Mouse (Mus musculus) ZHBTc4 (cell line): ENCODE measurements around the gene Scimp.

Source experiments
- DNase-seq: peaks from one replicate; pipeline ENCODE4 v3.0.0-alpha.2; 2011; ENCODE audit warnings: low read depth, low spot score

The Scimp gene

GRCm38 (mm10) chr11:70811471-70812240 is 730 bp downstream of the Scimp start:
- DNase-seq, result no peak

GRCm38 (mm10) chr11:70811041-70811440 is 1.3 kb downstream of the Scimp start:
- no peak for DNase-seq

GRCm38 (mm10) chr11:70809011-70809410 is 3.4 kb downstream of the Scimp start:
- DNase-seq, result no peak

GRCm38 (mm10) chr11:70808101-70808500 is 4.3 kb downstream of the Scimp start:
- DNase-seq, result no peak

- no peak for DNase-seq
These were observed 4.8 kb downstream of the Scimp start for GRCm38 (mm10) chr11:70807630-70808029.

- DNase-seq, result no peak
These were observed 5.7 kb downstream of the Scimp start for GRCm38 (mm10) chr11:70806697-70807096.

- no peak for DNase-seq
These were observed 6.7 kb downstream of the Scimp start for GRCm38 (mm10) chr11:70805641-70806175.

- no peak for DNase-seq
These were observed 8.0 kb downstream of the Scimp start for GRCm38 (mm10) chr11:70804395-70804794.

GRCm38 (mm10) chr11:70803711-70804200 is 8.6 kb downstream of the Scimp start:
- no peak for DNase-seq

- DNase-seq, result no peak
These were observed 9.5 kb downstream of the Scimp start for GRCm38 (mm10) chr11:70802865-70803261.

GRCm38 (mm10) chr11:70802208-70802864 is 10.1 kb downstream of the Scimp start:
- peak; percentile 42 for DNase-seq

- DNase-seq, result no peak
These were observed 20.0 kb downstream of the Scimp start for GRCm38 (mm10) chr11:70792409-70792808.

- no peak for DNase-seq
These were observed 20.7 kb downstream of the Scimp start for GRCm38 (mm10) chr11:70791676-70792075.

GRCm38 (mm10) chr11:70790874-70791551 is 21.4 kb downstream of the Scimp start:
- DNase-seq, result no peak

GRCm38 (mm10) chr11:70790426-70790825 is 22.0 kb downstream of the Scimp start:
- peak; percentile 56 for DNase-seq

GRCm38 (mm10) chr11:70788972-70789655 is 23.3 kb downstream of the Scimp start:
- no peak for DNase-seq

GRCm38 (mm10) chr11:70787052-70787451 is 25.3 kb downstream of the Scimp start:
- DNase-seq, result no peak

- no peak for DNase-seq
These were observed 26.5 kb downstream of the Scimp start for GRCm38 (mm10) chr11:70785908-70786307.

- DNase-seq, result peak; percentile 48
These were observed 34.3 kb downstream of the Scimp start for GRCm38 (mm10) chr11:70778058-70778457.

- no peak for DNase-seq
These were observed 34.8 kb downstream of the Scimp start for GRCm38 (mm10) chr11:70777634-70778033.

- peak; percentile 89 for DNase-seq
These were observed 35.4 kb downstream of the Scimp start for GRCm38 (mm10) chr11:70776830-70777571.
